Mouse (Mus musculus) olfactory bulb, adult 2 months (tissue): ENCODE data around the gene Cnn1.

Experiments
- CTCF ChIP-seq: fragments of 200-500 bp; IDR thresholded peaks from 2 replicates; pipeline ENCODE4 v1.5.1; 2012; ENCODE audit warnings: low read depth, mild to moderate bottlenecking, low read length, moderate library complexity; ENCODE audit not compliant: insufficient read depth
- POLR2A ChIP-seq: fragments of 200-500 bp; IDR thresholded peaks from 2 replicates; pipeline ENCODE4 v1.6.1; 2012; ENCODE audit warnings: mild to moderate bottlenecking, low read depth, low read length, moderate library complexity; ENCODE audit not compliant: insufficient read depth

- no peak for TF ChIP-seq POLR2A
- TF ChIP-seq CTCF: no peak
These were observed 49.2 kb upstream of the Cnn1 start for GRCm38 (mm10) chr9:22049721-22050270.
